Mouse (Mus musculus) forelimb bud, embryonic 11.5 days (tissue): ENCODE measurements around the gene Acat1.

ENCODE experiments used
- DNase-seq: peaks from one replicate; pipeline ENCODE4 v3.0.0-alpha.2; 2012; ENCODE audit warnings: low read depth, low spot score

Gene Acat1

DNA sequence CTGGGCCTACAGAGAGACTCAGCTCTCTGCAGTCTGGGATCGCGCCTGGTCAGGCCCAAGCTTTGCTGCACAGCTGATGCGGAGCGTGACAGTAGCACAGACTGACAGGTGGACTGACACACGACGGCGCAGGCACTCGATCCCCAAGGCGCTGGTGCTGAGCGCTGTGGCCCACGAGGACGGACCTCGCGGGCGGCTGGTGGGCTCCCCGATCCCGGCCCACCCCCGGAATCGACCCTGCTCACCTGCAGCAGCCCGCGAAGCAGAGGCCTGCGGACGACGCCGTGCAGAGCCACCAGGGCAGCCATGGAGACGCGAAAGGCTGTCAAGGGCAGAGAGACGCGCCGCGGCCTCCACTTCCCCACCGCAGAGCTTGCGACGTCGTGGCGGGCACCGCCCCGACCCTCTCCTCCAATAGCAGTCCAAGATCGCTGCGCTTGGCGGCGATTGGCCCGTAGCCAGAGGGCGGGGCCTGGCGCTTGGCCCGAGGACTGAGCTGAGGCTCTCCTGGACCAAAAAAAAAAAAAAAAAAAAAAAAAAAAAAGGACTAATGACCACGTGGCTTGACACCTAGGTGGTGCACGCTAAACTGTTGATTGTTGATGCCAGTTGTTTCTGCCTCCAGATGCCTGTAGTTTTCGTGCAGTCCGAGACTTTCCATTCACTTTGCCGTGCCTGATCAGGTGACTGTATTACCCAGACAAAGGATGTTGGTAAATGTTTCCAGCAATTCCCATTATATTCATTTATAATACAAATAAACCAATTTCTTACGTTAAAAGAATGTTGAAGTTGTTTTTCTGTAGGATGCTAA, at the start of gene Acat1:
Gene Acat1, minus strand, starts transcription at position 415 of the 814 bp plus-strand sequence.
- peak; percentile 90 for DNase-seq

DNA sequence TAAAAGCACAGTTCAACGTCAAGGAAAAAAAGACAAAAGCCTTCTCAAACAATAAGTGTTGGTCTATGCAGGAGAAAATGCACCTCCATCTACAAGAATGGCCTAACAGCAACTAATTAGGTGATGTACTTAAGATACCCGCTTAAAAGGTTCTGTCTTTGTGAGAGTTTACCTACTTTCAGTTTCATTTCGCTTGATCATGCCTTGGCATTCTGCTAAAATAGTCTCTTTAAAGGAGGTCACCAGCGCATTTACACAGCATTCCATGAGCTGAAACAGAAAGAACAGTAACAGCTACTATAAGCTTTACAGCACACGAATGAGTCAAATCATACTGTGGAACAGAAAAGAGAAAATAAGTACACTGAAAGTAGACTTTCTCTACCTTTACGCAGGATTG, 24.6 kb upstream of the Acat1 start:
- DNase-seq, result no peak

DNA sequence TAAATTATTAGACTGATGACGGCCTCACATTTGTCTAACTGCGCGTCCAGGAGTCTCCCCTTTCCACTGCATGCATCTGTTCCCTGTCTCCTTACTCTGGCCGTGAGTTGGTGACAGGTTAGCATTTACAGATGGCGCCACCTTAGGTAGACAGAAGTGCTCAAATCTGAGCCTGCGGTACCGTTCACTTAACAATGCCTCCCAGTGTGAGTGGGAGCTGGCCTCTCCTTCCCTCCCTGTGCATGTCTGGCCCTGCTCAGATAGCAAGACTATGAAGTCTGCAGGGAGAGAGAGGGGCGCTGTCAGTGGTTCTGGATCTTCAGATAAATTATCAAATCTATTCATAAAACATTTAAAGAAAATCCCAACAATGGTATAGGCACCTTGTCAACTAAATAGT, 5.1 kb upstream of the Acat1 start:
- DNase-seq, result no peak

DNA sequence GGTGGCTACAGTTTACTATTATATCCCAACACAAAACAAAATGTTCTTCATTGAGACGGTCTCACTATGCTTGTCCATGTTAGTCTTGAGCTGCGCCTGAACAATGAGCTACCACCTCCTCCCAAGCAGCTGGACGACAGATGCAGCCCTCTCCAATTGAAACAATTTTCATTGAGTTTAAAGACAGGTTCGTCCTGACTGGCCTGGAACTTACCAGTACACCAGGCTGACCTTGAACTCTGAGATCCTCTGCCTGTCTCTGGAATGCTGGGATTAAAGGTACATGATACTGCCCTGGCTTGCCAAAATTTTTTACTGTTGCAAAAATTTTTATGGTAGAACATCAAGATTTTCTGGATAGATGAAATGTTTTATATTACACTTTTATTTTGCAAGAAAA, 4.1 kb upstream of the Acat1 start:
- no peak for DNase-seq

DNA sequence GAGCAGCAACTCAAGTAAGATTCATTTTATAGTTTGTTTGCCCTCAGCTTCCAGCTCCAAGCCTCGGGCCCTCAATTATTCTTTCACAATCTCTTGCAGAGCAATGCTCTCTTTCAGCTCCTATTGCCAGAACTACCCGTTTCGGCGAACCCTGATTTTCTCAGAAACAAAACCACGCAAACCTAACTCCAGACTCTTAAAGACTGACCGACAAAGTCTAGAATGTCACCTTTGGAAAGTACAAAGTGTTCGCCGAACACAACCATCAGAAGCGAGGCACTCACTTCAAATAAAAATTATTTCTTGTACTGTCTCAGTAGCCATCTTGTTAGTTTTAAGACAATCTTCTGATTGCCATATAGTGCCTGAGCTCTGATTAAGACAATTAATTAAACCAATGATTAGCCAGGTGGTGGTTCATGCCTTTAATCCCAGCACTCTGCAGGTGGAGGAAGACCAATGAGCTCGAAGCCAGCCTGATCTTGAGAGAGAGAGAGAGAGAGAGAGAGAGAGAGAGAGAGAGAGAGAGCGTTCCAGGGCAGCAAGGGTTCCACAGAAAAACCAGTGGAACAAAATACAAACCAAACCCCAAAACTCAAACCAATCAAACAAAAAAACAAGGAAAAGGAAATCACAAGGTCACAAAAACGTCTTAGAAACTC, 745 bp downstream of the Acat1 start:
- no peak for DNase-seq

DNA sequence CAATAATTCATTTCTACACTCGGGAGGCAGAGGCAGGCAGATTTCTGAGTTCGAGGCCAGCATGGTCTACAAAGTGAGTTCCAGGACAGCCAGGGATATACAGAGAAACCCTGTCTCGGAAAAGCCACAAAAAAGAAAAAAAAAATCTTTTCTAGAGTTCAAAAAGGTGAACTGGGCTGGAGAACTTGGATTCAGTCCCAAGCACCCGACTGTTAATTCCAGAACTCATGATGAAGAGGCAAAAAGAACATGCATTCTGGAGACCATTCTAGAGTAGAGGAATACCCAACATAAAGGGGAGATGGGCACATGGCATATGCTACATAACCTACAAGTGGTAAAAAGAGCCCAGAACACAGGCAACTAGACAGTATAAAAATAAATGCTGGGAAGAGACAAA, 2.4 kb downstream of the Acat1 start:
- DNase-seq, result no peak

DNA sequence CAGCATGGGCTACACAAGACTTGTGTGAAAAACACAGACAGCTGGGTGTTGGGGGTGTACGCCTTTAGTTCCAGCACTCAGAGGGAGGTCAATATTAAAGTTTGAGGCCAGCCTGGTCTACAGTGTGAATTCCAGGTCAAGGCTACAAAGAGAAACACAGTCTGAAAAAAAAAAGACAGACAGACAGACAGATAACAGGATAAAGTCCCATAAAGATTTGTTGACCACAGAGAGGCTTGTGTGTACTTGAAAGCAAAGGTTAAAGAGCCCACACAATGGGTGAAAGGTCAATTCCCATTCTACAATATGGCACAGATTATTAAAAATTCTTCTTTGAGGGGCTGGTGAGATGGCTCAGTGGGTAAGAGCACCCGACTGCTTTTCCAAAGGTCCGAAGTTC, 3.0 kb downstream of the Acat1 start:
- DNase-seq, result no peak

DNA sequence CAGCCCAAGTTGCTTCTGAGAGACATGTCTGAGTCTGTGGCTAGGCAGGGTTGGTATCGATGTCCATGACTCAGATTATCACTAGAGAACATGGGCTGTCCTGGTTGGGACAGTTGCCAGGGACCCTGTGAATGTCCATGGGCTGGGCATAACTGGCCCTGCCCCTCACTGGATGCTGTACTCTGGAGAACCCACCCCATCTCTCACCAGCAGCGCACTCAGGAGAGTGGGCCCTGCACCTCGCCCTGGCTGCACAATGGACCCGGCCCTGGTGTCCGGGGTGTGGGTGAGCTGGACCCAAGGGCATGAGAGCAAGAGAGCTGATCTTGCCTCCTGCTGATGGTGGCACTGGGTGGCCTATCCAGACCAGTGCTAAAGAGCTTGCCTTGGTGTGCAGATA, 5.2 kb downstream of the Acat1 start:
- DNase-seq, result no peak

DNA sequence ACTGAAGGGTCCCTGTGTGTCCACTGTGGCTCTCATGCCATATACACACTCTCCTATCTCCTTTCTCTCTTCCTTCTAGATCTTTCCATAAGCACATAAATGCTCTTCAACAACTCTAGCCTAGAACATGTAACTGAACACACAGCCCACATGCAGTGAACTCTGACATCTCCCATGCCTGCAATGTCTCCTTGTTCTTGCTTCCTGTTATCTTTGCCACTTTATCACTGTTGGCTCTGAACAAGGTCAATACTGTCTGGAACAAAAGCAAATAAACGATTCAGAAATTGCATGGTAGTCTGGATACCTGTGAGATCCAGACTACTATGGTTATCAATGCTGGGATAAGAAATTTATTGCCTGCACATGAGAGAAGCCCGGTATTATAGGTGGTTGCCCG, 6.3 kb downstream of the Acat1 start:
- DNase-seq, result no peak

DNA sequence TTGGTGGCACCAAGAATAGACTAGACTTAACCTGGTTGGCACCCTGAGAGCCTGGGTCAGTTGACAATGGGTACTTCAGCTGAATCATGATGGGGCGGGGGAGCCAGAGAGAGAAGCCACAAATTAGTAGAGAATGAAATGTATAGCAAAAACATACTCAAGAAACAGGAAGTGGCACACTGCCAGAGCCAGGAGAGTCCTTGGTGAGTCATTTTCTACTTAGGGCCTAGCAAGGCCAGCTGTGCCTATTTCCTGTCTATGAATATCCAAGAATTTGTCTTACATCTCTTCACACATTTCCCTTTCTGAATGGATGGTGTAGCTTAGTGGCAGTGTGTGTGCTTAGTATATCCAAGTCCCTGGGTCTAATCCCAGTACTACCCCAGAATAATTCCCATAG, 6.8 kb downstream of the Acat1 start:
- no peak for DNase-seq

DNA sequence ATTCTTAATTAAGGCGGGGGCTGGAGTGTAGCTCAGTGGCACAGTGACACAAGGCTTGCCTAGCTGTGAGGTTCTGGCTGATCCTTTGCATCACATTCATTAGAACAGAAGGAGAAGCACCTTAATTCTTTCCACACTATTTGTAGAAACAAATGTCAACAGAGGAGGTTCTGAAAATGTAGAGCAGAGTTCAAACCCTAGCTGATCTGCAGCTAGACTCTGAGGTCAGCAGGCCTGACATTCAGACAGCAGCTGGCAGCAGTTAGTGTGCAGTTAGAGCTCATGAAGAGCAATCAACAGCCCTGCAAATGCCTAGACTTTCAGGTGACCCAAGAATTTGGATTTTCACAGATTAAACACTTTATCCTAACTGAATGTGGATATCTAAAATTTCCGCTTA, 8.6 kb downstream of the Acat1 start:
- no peak for DNase-seq

DNA sequence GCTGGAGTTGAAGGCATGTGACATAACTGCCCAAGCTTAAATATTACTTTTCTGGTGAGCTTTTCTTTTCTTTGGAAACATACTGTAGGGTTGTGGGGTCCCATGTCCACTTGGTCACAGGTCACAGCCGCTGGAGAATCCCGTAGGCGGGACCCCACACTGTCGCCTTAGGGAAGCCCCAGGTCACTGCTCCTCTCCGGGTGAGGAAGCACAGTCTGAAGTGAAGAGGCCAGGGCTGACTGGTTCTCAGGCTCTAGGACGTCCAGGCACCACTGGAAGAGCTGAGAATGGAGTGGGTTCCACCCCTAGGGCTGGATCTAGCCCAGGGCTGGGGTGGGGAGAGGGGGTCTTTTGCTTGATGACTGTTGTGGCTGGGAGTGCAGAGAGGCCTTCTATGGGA, 11.6 kb downstream of the Acat1 start:
- DNase-seq, result no peak

DNA sequence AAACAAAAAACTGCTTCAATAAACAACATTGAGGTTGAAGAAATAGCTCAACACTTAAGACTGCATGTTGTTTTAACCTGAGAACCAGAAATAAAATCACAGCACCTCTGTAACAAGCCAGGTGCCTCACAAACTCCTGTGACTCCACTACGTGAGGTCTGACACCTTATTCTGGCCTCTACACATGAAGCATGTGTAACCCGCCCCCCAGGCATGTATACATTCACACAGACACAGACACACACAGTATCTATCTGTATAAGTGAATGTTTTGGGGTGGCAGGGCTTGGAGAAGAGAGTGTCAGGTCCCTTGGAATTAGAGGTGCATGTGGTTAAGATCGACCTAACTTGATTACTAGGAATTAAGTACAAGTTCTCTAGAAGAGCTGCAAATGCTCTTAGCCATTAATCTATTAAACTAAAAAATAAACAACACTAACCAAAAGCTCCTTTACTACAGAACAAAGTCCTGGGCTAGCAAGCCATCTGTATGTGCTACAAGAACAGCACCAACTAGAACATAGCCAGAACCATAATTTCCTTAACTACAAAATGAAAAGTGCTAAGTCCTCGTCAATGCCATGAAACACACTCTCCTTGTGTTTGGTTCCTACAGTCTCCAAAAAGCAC, 13.1 kb downstream of the Acat1 start:
- no peak for DNase-seq

DNA sequence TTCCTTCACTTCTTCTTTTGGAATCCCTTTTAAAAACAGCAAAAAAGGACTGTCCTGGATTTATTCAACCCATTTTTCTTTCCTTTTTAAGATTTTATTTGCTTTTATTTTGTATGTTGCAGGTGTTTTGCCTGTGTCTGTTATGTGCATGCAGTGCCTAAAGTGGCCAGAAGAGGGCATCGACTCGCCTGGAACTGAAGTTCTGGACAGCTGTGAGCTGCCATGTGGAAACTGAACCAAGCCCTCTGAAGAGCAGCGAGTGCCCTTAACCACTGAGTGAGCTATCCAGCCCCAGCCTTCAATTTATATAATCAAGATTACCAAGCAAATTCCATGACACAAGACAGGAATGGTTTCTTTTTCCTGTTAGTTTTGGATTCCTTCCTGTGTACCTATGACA, 15.4 kb downstream of the Acat1 start:
- DNase-seq, result peak; percentile 71

DNA sequence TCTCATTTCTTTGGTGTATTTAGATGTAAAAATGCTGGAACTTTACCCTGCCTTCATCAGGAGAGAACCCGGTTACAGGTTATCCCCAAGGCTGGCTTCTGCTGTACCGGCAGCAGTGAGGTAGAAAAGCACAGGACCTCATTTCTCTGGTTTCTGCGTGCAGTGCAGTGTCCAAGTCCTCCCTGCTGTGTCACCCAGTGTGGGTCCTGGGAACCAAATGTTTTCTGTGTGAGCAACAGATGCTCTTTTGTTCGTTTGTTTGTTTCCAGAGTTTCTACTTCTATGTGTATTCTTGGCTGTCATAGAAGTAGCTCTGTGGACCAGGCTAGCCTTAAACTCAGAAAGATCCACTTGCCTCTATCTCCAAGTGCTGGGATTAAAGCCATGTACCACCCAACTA, 28.3 kb downstream of the Acat1 start:
- no peak for DNase-seq

DNA sequence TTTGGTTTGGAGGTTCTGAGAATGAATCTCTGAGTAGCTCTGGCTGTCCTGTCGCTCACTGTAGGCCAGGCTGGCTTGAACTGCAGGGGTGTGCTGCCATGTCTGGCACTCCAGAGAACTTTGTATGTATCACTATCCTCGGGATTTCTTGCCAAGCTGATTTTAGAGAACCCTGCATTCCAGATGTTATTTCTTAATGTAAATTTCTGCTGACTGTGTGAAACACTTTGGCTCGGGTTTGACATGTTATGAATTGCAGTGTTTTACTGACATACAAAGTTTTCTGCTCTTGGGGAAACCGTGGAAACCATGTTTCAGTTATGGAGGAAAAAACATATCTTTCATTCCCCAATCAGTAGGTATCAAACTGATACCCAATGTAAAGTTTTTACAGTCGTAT, 34.5 kb downstream of the Acat1 start:
- no peak for DNase-seq

DNA sequence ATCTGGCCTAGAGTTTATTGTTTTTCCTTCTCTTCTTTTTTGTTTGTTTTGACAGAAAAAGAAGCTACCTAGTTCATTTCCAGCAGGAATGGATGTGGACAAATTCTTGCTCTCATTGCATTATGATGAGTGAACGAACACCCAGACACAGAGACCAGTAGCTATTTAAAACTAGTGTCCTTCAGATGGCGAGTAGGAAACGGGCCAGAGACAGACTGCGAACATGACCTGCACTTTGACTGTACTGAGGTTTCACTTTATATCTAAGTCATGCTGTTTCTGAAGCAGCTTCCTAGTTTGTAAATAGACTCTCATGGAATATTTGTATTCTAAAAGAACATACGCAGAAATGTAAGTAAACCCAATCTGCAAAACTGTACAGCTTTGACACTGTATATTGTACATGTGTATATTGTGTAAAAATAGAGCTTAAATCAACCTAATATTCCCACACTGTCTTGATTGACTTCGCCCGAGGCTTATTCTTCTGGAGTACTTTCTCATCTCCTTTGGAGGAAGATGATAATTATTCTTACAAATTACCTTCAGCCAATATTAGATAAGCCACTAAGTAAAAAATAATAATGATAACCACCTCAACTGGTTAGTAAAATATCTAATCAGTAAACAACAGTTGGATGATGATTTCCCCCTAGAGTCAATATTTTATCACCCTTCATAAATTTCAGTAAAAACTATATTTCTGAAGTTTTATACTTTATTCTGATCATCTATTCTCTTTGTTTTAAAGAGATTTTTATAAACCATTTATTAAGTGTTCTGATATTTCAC, 37.5 kb downstream of the Acat1 start:
- DNase-seq, result no peak

DNA sequence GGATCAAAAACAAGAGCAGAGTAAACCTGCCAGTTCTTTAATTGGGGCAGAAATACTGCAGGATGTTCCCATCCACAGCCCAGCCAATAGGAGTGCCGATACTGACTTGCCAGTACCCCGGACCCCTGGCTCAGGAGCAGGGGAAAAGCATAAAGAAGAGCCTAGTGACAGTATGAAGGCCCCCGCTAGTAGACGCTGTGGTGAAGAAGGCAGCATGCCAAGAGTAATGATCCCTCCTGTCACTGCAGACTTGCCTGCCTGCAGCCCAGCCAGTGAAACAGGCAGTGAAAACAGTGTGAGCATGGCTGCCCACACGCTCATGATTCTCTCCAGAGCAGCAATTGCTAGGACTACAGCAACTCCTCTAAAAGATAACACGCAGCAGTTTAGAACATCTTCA, 39.5 kb downstream of the Acat1 start:
- no peak for DNase-seq

DNA sequence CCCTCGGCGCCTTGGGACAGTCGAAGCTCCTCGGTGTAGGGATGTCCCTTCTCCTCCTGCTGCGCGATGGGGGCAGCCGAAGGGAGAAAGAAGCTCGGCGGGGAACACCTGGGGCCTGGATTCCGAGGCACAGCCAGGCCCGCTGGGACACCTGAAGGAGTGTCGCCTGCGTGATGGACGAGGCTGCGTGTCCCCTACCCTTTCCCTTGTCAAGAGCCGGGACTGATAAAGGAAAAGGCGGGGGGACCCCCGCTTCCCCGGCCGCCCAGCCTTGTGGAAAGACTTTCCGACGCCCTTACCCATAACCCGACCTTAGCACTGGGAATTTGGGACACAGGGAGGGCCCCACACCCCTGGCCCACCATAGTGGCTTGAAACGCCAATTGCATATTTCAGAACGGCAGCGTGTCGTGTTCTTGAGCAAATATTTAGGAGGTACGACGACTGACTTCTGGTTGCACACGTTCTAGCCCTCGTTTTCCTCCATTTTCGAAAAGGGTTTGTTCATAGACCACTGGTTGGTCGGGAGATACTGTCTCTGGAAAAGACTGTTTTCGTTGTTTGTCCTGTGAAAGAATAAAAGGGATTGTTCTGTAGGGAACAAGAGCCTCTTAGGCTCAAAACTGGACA, 72.7 kb downstream of the Acat1 start:
- peak; percentile 9 for DNase-seq

DNA sequence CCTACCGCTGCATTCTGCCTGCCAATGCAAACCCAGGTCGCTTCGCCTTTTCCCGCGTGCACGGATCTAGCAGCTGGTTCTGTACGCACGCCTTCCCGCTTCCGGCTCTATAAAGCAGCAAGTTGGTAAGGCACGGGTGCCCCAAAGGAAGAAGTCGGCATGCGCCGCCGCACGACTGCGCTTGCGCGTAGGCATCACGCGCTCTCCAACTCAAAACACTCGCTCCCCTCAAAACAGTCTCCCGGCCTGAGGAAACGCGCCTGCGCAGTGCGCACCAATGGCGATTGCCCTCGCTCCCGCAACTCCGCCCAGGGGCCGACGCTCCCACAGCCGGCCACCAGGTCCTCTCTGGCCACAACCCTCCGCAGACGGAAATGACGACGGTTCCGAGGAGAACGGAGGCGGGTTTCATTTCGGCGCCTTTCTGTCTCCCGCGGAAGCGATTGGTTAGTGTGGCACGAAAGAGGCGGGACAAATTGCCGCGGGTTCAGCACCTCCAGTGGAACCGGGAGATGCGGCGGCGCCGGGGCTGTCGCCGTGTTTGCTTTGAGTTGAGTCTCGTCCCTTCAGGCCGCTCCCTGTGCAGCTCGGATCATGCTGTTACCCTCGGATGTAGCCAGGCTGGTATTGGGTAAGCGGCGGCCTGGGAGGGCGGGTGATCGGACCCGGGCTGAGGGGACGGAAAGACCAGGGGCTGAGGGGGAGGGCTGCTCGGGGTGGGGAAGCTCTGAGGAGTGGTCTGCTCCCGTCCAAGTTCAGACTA, 73.4 kb downstream of the Acat1 start, which contains the start of the genes Atm and Npat:
Gene Atm, minus strand, starts transcription at position 183 of the 763 bp plus-strand sequence.
Gene Npat, plus strand, starts transcription at position 490 of the 763 bp plus-strand sequence.
- peak; percentile 100 for DNase-seq
